Mouse (Mus musculus) lung, adult 18-20 months (tissue): Measurements from ENCODE around the gene Chn2.

Experiments
- DNase-seq, 2 experiments: peaks; one replicate each; pipeline ENCODE4 v3.0.0; 2022; ENCODE audit warnings: mixed read lengths in 2 of 2

Chn2 gene

GRCm38 (mm10) chr6:54253206-54253605, 213.9 kb downstream of the Chn2 start:
- peak in 1 of 2 experiments; percentile 29 for DNase-seq

GRCm38 (mm10) chr6:54253881-54254280, 214.5 kb downstream of the Chn2 start:
- no peak for DNase-seq

- no peak for DNase-seq
Measured at GRCm38 (mm10) chr6:54254759-54255158, 215.4 kb downstream of the Chn2 start.

GRCm38 (mm10) chr6:54255321-54255720, 216.0 kb downstream of the Chn2 start:
- no peak for DNase-seq

GRCm38 (mm10) chr6:54256397-54256796, 217.0 kb downstream of the Chn2 start:
- no peak for DNase-seq

- DNase-seq, result no peak
Measured at GRCm38 (mm10) chr6:54257552-54257951, 218.2 kb downstream of the Chn2 start.

GRCm38 (mm10) chr6:54258462-54258861, 219.1 kb downstream of the Chn2 start:
- DNase-seq, result no peak

- DNase-seq, result no peak
Measured at GRCm38 (mm10) chr6:54262732-54263131, 223.4 kb downstream of the Chn2 start.

GRCm38 (mm10) chr6:54263890-54264289, 224.5 kb downstream of the Chn2 start:
- no peak for DNase-seq

GRCm38 (mm10) chr6:54264537-54264936, 225.2 kb downstream of the Chn2 start:
- no peak for DNase-seq

- DNase-seq, result no peak
Measured at GRCm38 (mm10) chr6:54265384-54265783, 226.0 kb downstream of the Chn2 start.

GRCm38 (mm10) chr6:54272556-54273378, 233.4 kb downstream of the Chn2 start:
- DNase-seq, result no peak

GRCm38 (mm10) chr6:54273379-54273730, 234.0 kb downstream of the Chn2 start:
- DNase-seq, result no peak

GRCm38 (mm10) chr6:54277234-54277633, 237.9 kb downstream of the Chn2 start:
- no peak for DNase-seq

GRCm38 (mm10) chr6:54277828-54278227, 238.5 kb downstream of the Chn2 start:
- no peak for DNase-seq

GRCm38 (mm10) chr6:54278613-54279012, 239.3 kb downstream of the Chn2 start:
- no peak for DNase-seq

GRCm38 (mm10) chr6:54279391-54279790, 240.0 kb downstream of the Chn2 start:
- DNase-seq, result no peak

- DNase-seq, result no peak
Measured at GRCm38 (mm10) chr6:54280248-54280647, 240.9 kb downstream of the Chn2 start.

- no peak for DNase-seq
Measured at GRCm38 (mm10) chr6:54283299-54283698, 243.9 kb downstream of the Chn2 start.

GRCm38 (mm10) chr6:54284167-54284711, 244.9 kb downstream of the Chn2 start:
- no peak for DNase-seq

- no peak for DNase-seq
Measured at GRCm38 (mm10) chr6:54286813-54287212, 247.5 kb downstream of the Chn2 start.

- no peak for DNase-seq
Measured at GRCm38 (mm10) chr6:54289774-54290500, 250.6 kb downstream of the Chn2 start.

- no peak for DNase-seq
Measured at GRCm38 (mm10) chr6:54297231-54297630, 257.9 kb downstream of the Chn2 start.

GRCm38 (mm10) chr6:54299417-54299816, 260.1 kb downstream of the Chn2 start:
- DNase-seq, result no peak
